ENCODE assay signal across 15 mouse cellular contexts in genomic region chr13:78183986-78184385, GRCm38 (mm10). TPM values are rescaled to one million over a fixed set of nuclear protein-coding genes. Genes with fewer than 3 reads are reported as not detected.
A peak's percentile ranks its signal among the peaks of the same experiment; 100 is the strongest.
DNase-seq lines count a peak whose midpoint lies in the region; ATAC-seq lines count a peak whose summit lies in the region.
"Had no signal": no experiment of that assay in that cellular context is flagged by ENCODE, and none has a peak within 500 bp of the region (broad histone marks: within the 10 kb centered on the region; RNA-seq: fewer than 3 reads in every experiment).

No protein-coding gene starts in this region.

- no peak for ATAC-seq in embryonic facial prominence, embryonic 11.5 days (replicated peaks; ENCODE audit: insufficient number of reproducible peaks, low FRiP score, low TSS enrichment, low read depth)
- ATAC-seq in hindbrain, embryonic 12.5 days (ENCODE audit: low FRiP score) = peak; percentile 67
- ATAC-seq in midbrain, embryonic 16.5 days = peak; percentile 29; the same call in 1 of the 2 replicates
- no peak for ATAC-seq in heart, embryonic 12.5 days (ENCODE audit: insufficient number of reproducible peaks, low FRiP score)

- peak overlapping the region; percentile 23; the same call in 1 of the 2 replicates for H3K9ac ChIP-seq in embryonic facial prominence, embryonic 11.5 days (replicated peaks; ENCODE audit: low read length)
- peak overlapping the region; percentile 45; the same call in 1 of the 2 replicates for H3K9ac ChIP-seq in hindbrain, embryonic 12.5 days
- H3K9ac ChIP-seq in midbrain, embryonic 16.5 days (ENCODE audit: low read depth, low read length) = no peak overlapping the region; the same call in 1 of the 2 replicates
- H3K9ac ChIP-seq in heart, embryonic 12.5 days = no peak overlapping the region

- no peak overlapping the region for H3K27ac ChIP-seq in embryonic facial prominence, embryonic 11.5 days (replicated peaks; ENCODE audit: low read depth, low read length)
- H3K27ac ChIP-seq in hindbrain, embryonic 12.5 days = peak overlapping the region; percentile 92
- H3K27ac ChIP-seq in midbrain, embryonic 16.5 days (ENCODE audit: low read length) = peak overlapping the region; percentile 72
- H3K27ac ChIP-seq in heart, embryonic 12.5 days (ENCODE audit: poor library complexity, severe bottlenecking) = no peak overlapping the region
- H3K27ac ChIP-seq: heart, embryonic 10.5 days; kidney, postnatal 0 days had no signal

- H3K9me3 ChIP-seq in embryonic facial prominence, embryonic 11.5 days (replicated peaks; ENCODE audit: control insufficient read depth, low read length) = no peaks in the 10 kb centered on the region
- H3K9me3 ChIP-seq in hindbrain, embryonic 12.5 days (replicated peaks) = no peaks in the 10 kb centered on the region
- no peaks in the 10 kb centered on the region for H3K9me3 ChIP-seq in midbrain, embryonic 16.5 days (replicated peaks; ENCODE audit: control insufficient read depth, low read length, poor library complexity, severe bottlenecking)
- H3K9me3 ChIP-seq in heart, embryonic 12.5 days (replicated peaks) = no peaks in the 10 kb centered on the region
- H3K9me3 ChIP-seq: heart, embryonic 10.5 days had no signal

- H3K4me1 ChIP-seq in embryonic facial prominence, embryonic 11.5 days (ENCODE audit: control insufficient read depth, insufficient read depth, low read length) = no peaks in the 10 kb centered on the region; the same call in none of the 2 replicates
- peaks cover 65% of the 10 kb centered on the region for H3K4me1 ChIP-seq in hindbrain, embryonic 12.5 days
- peaks cover 20% of the 10 kb centered on the region for H3K4me1 ChIP-seq in midbrain, embryonic 16.5 days (ENCODE audit: control insufficient read depth, insufficient read depth, low read length)
- peaks cover 12% of the 10 kb centered on the region for H3K4me1 ChIP-seq in heart, embryonic 12.5 days (replicated peaks)

- WGBS in embryonic facial prominence, embryonic 11.5 days = 15% methylated on average over 5 of the region's 5 CpGs
- WGBS in hindbrain, embryonic 12.5 days = 4% methylated on average over 5 of the region's 5 CpGs
- 12% methylated on average over 5 of the region's 5 CpGs for WGBS in midbrain, embryonic 16.5 days
- 9% methylated on average over 5 of the region's 5 CpGs for WGBS in heart, embryonic 12.5 days

- no peak overlapping the region for H3K4me3 ChIP-seq in embryonic facial prominence, embryonic 11.5 days (ENCODE audit: low read depth, low read length)
- no peak overlapping the region; the same call in 1 of the 2 replicates for H3K4me3 ChIP-seq in hindbrain, embryonic 12.5 days
- H3K4me3 ChIP-seq in midbrain, embryonic 16.5 days (ENCODE audit: low read depth, low read length) = no peak overlapping the region
- no peak overlapping the region for H3K4me3 ChIP-seq in heart, embryonic 12.5 days
- H3K4me3 ChIP-seq: heart, embryonic 10.5 days had no signal

- H3K4me2 ChIP-seq in embryonic facial prominence, embryonic 11.5 days (ENCODE audit: low read depth, low read length) = no peak overlapping the region
- peak overlapping the region; percentile 69 for H3K4me2 ChIP-seq in hindbrain, embryonic 12.5 days (replicated peaks)
- peak overlapping the region; percentile 26 for H3K4me2 ChIP-seq in midbrain, embryonic 16.5 days (ENCODE audit: low read length)
- H3K4me2 ChIP-seq in heart, embryonic 12.5 days = no peak overlapping the region
- H3K4me2 ChIP-seq: liver, embryonic 11.5 days had no signal

- peaks cover 6% of the 10 kb centered on the region; the same call in 1 of the 2 replicates for H3K27me3 ChIP-seq in embryonic facial prominence, embryonic 11.5 days (ENCODE audit: control insufficient read depth, insufficient read depth, low read length)
- peaks cover 12% of the 10 kb centered on the region; the same call in 1 of the 2 replicates for H3K27me3 ChIP-seq in hindbrain, embryonic 12.5 days
- H3K27me3 ChIP-seq in midbrain, embryonic 16.5 days (ENCODE audit: control insufficient read depth, insufficient read depth, low read depth, low read length) = peaks cover 14% of the 10 kb centered on the region
- H3K27me3 ChIP-seq in heart, embryonic 12.5 days (replicated peaks) = peaks cover 89% of the 10 kb centered on the region
- H3K27me3 ChIP-seq: CH12.LX had no signal

- DNase-seq in NIH3T3 (ENCODE audit: low read depth) = peak; percentile 44
- DNase-seq in embryonic facial prominence, embryonic 11.5 days (ENCODE audit: low spot score) = no peak
- no peak for DNase-seq in cerebellum, adult 9-10 months
- no peak for DNase-seq in adrenal gland, postnatal 10 days
- DNase-seq: cerebellum, adult 18-20 months; gastrocnemius, postnatal 10 days; lung, postnatal 10 days; right cerebral cortex, adult 18-20 months had no signal

- H3K36me3 ChIP-seq in embryonic facial prominence, embryonic 11.5 days (replicated peaks; ENCODE audit: control insufficient read depth, insufficient read depth, low read depth, low read length) = no peaks in the 10 kb centered on the region
- H3K36me3 ChIP-seq in hindbrain, embryonic 12.5 days = peaks cover 6% of the 10 kb centered on the region; the same call in 1 of the 2 replicates
- no peaks in the 10 kb centered on the region for H3K36me3 ChIP-seq in midbrain, embryonic 16.5 days (ENCODE audit: control insufficient read depth, insufficient read depth, low read length)
- H3K36me3 ChIP-seq in heart, embryonic 12.5 days = no peaks in the 10 kb centered on the region
- H3K36me3 ChIP-seq: heart, embryonic 10.5 days had no signal

RNA-seq across cellular contexts. Expression of gene Nr2f1, which starts 15.6 kb away (rescaled TPM):
- polyA plus RNA-seq in embryonic facial prominence, embryonic 11.5 days (2014; fragmentation: Nextera tagmentation; extraction: Ambion mirVana) = 56.1 and 57.3 TPM in 2 replicates
- 64.7 and 88.3 TPM in 2 replicates for polyA plus RNA-seq in hindbrain, embryonic 12.5 days (2016; fragmentation: Nextera tagmentation; extraction: Ambion mirVana)
- 46.0 and 64.0 TPM in 2 replicates for polyA plus RNA-seq in midbrain, embryonic 16.5 days (2015; fragmentation: Nextera tagmentation; extraction: Ambion mirVana)
- 5.0 and 6.7 TPM in 2 replicates for polyA plus RNA-seq in heart, embryonic 12.5 days (2016; fragmentation: Nextera tagmentation; extraction: Ambion mirVana)
- 10 to 100 TPM; 15.0 to 18.4 TPM for total RNA-seq in adrenal gland, postnatal 10 days (2021)
- total RNA-seq: CH12.LX had no signal

Comparison
In these comparisons a context has a peak if more than half of its experiments do, and no peak if none do; other contexts are left out.
1. ATAC-seq: peak in hindbrain, embryonic 12.5 days (single experiment) and midbrain, embryonic 16.5 days (single experiment); none in embryonic facial prominence, embryonic 11.5 days (single experiment) and heart, embryonic 12.5 days (single experiment).
2. H3K27ac ChIP-seq: peak in hindbrain, embryonic 12.5 days (single experiment) and midbrain, embryonic 16.5 days (single experiment); none in embryonic facial prominence, embryonic 11.5 days (single experiment) and heart, embryonic 12.5 days (single experiment).
3. H3K4me2 ChIP-seq: peak in hindbrain, embryonic 12.5 days (single experiment) and midbrain, embryonic 16.5 days (single experiment); none in embryonic facial prominence, embryonic 11.5 days (single experiment) and heart, embryonic 12.5 days (single experiment).
4. H3K9ac ChIP-seq: peak in embryonic facial prominence, embryonic 11.5 days (single experiment) and hindbrain, embryonic 12.5 days (single experiment); none in midbrain, embryonic 16.5 days (single experiment) and heart, embryonic 12.5 days (single experiment).